In the genomic region with DNA sequence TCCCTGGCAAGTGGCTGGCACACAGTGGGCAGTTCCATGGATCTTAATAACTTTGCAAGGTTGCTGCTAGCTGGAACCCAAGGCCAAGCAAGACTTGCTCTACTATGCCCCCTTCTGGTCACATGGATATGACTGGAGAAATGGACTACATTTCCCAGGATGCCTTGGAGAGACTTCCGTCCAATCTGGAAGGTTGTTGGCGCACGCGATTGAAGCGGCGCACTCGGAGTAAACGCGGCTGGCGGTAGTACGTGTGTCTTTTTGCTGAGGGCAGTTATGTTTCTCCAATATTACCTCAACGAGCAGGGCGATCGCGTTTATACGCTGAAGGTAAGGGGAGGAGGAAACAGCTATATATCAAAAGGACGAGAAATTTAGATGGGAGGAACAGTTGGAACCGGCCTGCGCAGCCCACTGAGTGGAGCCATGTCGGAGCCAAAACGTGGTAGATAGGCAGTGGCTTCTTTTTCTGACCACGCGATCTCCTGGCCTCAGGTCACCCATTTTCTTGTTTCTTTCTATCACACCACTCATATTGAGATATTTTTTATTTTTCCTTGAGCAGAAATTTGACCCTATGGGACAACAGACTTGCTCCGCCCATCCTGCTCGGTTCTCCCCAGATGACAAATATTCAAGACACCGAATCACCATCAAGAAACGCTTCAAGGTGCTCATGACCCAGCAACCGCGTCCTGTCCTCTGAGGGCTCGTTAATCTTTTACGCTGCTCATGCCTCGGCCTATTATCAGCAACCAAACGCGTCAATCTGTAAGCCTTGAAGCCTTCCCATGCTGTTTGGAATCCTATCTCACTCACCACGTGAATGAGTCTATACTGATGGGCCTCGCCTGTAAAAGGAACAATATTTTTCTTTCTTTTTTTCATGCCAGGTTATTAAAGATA, we compare ENCODE assay signal across 8 mouse cellular contexts. TPM values are rescaled to one million over a fixed set of nuclear protein-coding genes. Genes with fewer than 3 reads are reported as not detected.
DNase-seq lines count a peak whose midpoint lies in the region; ATAC-seq and TF ChIP-seq lines count a peak whose summit lies in the region.

A gene (plus strand): TSS at position 179 of the 906 bp plus-strand sequence.

- ATAC-seq in G1E (ENCODE audit: extremely low read depth, insufficient number of reproducible peaks, low FRiP score, poor library complexity, severe bottlenecking), result peak; percentile 71
- ATAC-seq in forebrain, embryonic 16.5 days, result peak; percentile 66
- peak; percentile 64 for ATAC-seq in lung, embryonic 14.5 days (ENCODE audit: insufficient read depth)

- intact Hi-C loops in heart, postnatal 36 days (cut with DNase I), result loop anchor here (2.0 to 5.0 kb wide), 4 partner anchors 21 to 193 kb away; a partner anchor contains a TSS

- DNase-seq in G1E (ENCODE audit: low spot score), result peak; percentile 67
- DNase-seq in cerebellum, adult 11-12 months, result peak; percentile 90
- peak; percentile 79 to 84 for DNase-seq in heart, postnatal 36 days
- peak; percentile 90 to 91 for DNase-seq in layer of hippocampus, adult 2 months (ENCODE audit: low spot score in 2 of 2)
- DNase-seq in lung, embryonic 14.5 days, result peak; percentile 97
- DNase-seq in thymus, adult 2 months, result peak; percentile 86

- 0% methylated on average over 36 of the region's 36 CpGs for WGBS in forebrain, embryonic 16.5 days
- under 1% methylated on average over 36 of the region's 36 CpGs for WGBS in lung, embryonic 14.5 days
- under 1% methylated on average over 36 of the region's 36 CpGs for WGBS in olfactory bulb, adult 2 months
- WGBS in thymus, adult 2 months, result under 1% methylated on average over 36 of the region's 36 CpGs

- peak within 1 kb of the TSS; percentile 75 for H3K4me3 ChIP-seq in G1E (ENCODE audit: low read depth, low read length)
- H3K4me3 ChIP-seq in forebrain, embryonic 16.5 days (replicated peaks; ENCODE audit: low read length), result peak within 1 kb of the TSS; percentile 73
- H3K4me3 ChIP-seq in layer of hippocampus, adult 2 months, result peak within 1 kb of the TSS; percentile 83
- peak within 1 kb of the TSS; percentile 52 for H3K4me3 ChIP-seq in lung, embryonic 14.5 days (ENCODE audit: low read depth, low read length)
- H3K4me3 ChIP-seq in olfactory bulb, adult 2 months (ENCODE audit: insufficient read depth, low read depth, low read length), result peak within 1 kb of the TSS; percentile 78
- peak within 1 kb of the TSS; percentile 60 for H3K4me3 ChIP-seq in thymus, adult 2 months (ENCODE audit: control insufficient read depth, insufficient read depth, low read length)

- peaks cover 21% of the 10 kb centered on the region for H3K36me3 ChIP-seq in G1E (replicated peaks)
- no peaks in the 10 kb centered on the region for H3K36me3 ChIP-seq in forebrain, embryonic 16.5 days (ENCODE audit: control insufficient read depth, insufficient read depth)
- no peaks in the 10 kb centered on the region for H3K36me3 ChIP-seq in lung, embryonic 14.5 days (ENCODE audit: insufficient read depth)
- H3K36me3 ChIP-seq in thymus, adult 2 months (ENCODE audit: control insufficient read depth, insufficient read depth, low read length), result no peaks in the 10 kb centered on the region

- TF ChIP-seq CTCF in G1E (IDR thresholded peaks at IDR 0.05; ENCODE audit: low read depth, low read length), result peak; percentile 72
- TF ChIP-seq CTCF in layer of hippocampus, adult 2 months (conservative IDR thresholded peaks at IDR 0.05), result peak; percentile 93
- TF ChIP-seq CTCF in lung, embryonic 14.5 days (IDR thresholded peaks at IDR 0.05; ENCODE audit: low read depth), result peak; percentile 90
- TF ChIP-seq CTCF in olfactory bulb, adult 2 months (IDR thresholded peaks at IDR 0.05; ENCODE audit: insufficient read depth, low read depth, low read length), result no peak; the same call in 1 of the 2 replicates
- peak; percentile 63; the same call in 1 of the 2 replicates for TF ChIP-seq CTCF in thymus, adult 2 months (IDR thresholded peaks at IDR 0.05; ENCODE audit: borderline replicate concordance, control insufficient read depth, extremely low read depth, insufficient read depth, low read length, poor library complexity)

- H3K9ac ChIP-seq in forebrain, embryonic 16.5 days (replicated peaks; ENCODE audit: low read depth, low read length), result peak within 1 kb of the TSS; percentile 65
- H3K9ac ChIP-seq in lung, embryonic 14.5 days, result peak within 1 kb of the TSS; percentile 58

- peak within 1 kb of the TSS; percentile 71 for H3K4me2 ChIP-seq in forebrain, embryonic 16.5 days (ENCODE audit: low read length)
- peak within 1 kb of the TSS; percentile 73 for H3K4me2 ChIP-seq in lung, embryonic 14.5 days

- H3K27me3 ChIP-seq in G1E (ENCODE audit: insufficient read depth, low read length), result no peaks in the 10 kb centered on the region; the same call in 1 of the 2 replicates
- no peaks in the 10 kb centered on the region for H3K27me3 ChIP-seq in forebrain, embryonic 16.5 days (replicated peaks; ENCODE audit: control insufficient read depth, insufficient read depth, low read length)
- H3K27me3 ChIP-seq in lung, embryonic 14.5 days (ENCODE audit: insufficient read depth, low read length), result no peaks in the 10 kb centered on the region
- no peaks in the 10 kb centered on the region for H3K27me3 ChIP-seq in thymus, adult 2 months (ENCODE audit: control insufficient read depth, insufficient read depth, low read length)

- peaks cover 35% of the 10 kb centered on the region for H3K4me1 ChIP-seq in G1E (ENCODE audit: insufficient read depth, low read depth, low read length)
- H3K4me1 ChIP-seq in forebrain, embryonic 16.5 days (replicated peaks; ENCODE audit: control insufficient read depth, insufficient read depth, low read length), result peaks cover 17% of the 10 kb centered on the region
- peaks cover 8% of the 10 kb centered on the region; the same call in 1 of the 2 replicates for H3K4me1 ChIP-seq in lung, embryonic 14.5 days (ENCODE audit: insufficient read depth)
- no peaks in the 10 kb centered on the region for H3K4me1 ChIP-seq in olfactory bulb, adult 2 months (ENCODE audit: control insufficient read depth, insufficient read depth, low read length)
- H3K4me1 ChIP-seq in thymus, adult 2 months (replicated peaks; ENCODE audit: control insufficient read depth, insufficient read depth, low read length), result no peaks in the 10 kb centered on the region; the same call in 1 of the 2 replicates

- TF ChIP-seq POLR2A in olfactory bulb, adult 2 months (IDR thresholded peaks at IDR 0.05; ENCODE audit: insufficient read depth, low read depth, low read length), result peak; percentile 93
- TF ChIP-seq POLR2A in thymus, adult 2 months (IDR thresholded peaks at IDR 0.05; ENCODE audit: control insufficient read depth, extremely low read depth, insufficient read depth, low read length, poor library complexity), result peak; percentile 92

- peak within 1 kb of the TSS; percentile 57 for H3K27ac ChIP-seq in forebrain, embryonic 16.5 days (ENCODE audit: low read length)
- H3K27ac ChIP-seq in layer of hippocampus, adult 2 months, result peak within 1 kb of the TSS; percentile 79
- peak within 1 kb of the TSS; percentile 63 for H3K27ac ChIP-seq in lung, embryonic 14.5 days (ENCODE audit: low read depth)
- H3K27ac ChIP-seq in olfactory bulb, adult 2 months (ENCODE audit: insufficient read depth, low read depth, low read length), result peak within 1 kb of the TSS; percentile 3; the same call in 1 of the 2 replicates
- H3K27ac ChIP-seq in thymus, adult 2 months (ENCODE audit: control insufficient read depth, insufficient read depth, low read length), result no peak within 1 kb of the TSS

- no peaks in the 10 kb centered on the region for H3K9me3 ChIP-seq in G1E (replicated peaks)
- no peaks in the 10 kb centered on the region for H3K9me3 ChIP-seq in forebrain, embryonic 16.5 days (ENCODE audit: control insufficient read depth, low read length)
- no peaks in the 10 kb centered on the region for H3K9me3 ChIP-seq in lung, embryonic 14.5 days (ENCODE audit: low read depth, low read length)

RNA-seq across cellular contexts. Expression of the gene that starts here (rescaled TPM):
- 53.1 and 66.1 TPM in 2 replicates for total RNA-seq in G1E (2014; fragmentation: Nextera tagmentation)
- total RNA-seq in G1E (2017), result 240 and 329 TPM in 2 replicates
- polyA plus RNA-seq in G1E (2012), result 34.4 and 34.5 TPM in 2 replicates
- polyA plus RNA-seq in forebrain, embryonic 16.5 days (2015; fragmentation: Nextera tagmentation; extraction: Ambion mirVana), result 157 and 169 TPM in 2 replicates
- 10 to 100 TPM; 61.8 to 62.8 TPM for total RNA-seq in heart, postnatal 36 days (2021)
- total RNA-seq in layer of hippocampus, adult 2 months (2021), result 10 to 100 TPM; 51.6 to 52.0 TPM
- 187 and 196 TPM in 2 replicates for polyA plus RNA-seq in lung, embryonic 14.5 days (2014; fragmentation: Nextera tagmentation; extraction: Ambion mirVana)
- polyA plus RNA-seq in olfactory bulb, adult 2 months (2012; ENCODE audit: insufficient read depth, insufficient read length, low replicate concordance, missing spikeins), result not detected in 2 replicates
- polyA plus RNA-seq in thymus, adult 2 months (2012; rRNA removed), result 100 and 126 TPM in 2 replicates
